Mouse (Mus musculus): ENCODE data around the gene Apol9b. TPM values are rescaled to one million over a fixed set of nuclear protein-coding genes. Genes with fewer than 3 reads are reported as not detected.

Gene Apol9b
- polyA plus RNA-seq, 1 experiment from 2014 or later: 0.45 TPM

GRCm38 (mm10) chr15:77773099-77773915 lies 44.5 kb downstream of the Apol9b start:
- H3K36me3 ChIP-seq (ENCODE audit: control insufficient read depth, insufficient read depth, low read length): peaks cover 81% of the 10 kb centered on the region
- peak; percentile 16; the same call in 1 of the 2 replicates for ATAC-seq (ENCODE audit: low FRiP score, low TSS enrichment)
- no peak overlapping the region for H3K9ac ChIP-seq (ENCODE audit: low read length)
- no peaks in the 10 kb centered on the region for H3K4me1 ChIP-seq (replicated peaks; ENCODE audit: control insufficient read depth, insufficient read depth)
- WGBS: 70% methylated on average over 19 of the region's 19 CpGs
- no peaks in the 10 kb centered on the region for H3K27me3 ChIP-seq (ENCODE audit: control insufficient read depth, insufficient read depth, low read length)
- DNase-seq (ENCODE audit: low spot score): no peak
- H3K27ac ChIP-seq (replicated peaks): no peak overlapping the region
- TF ChIP-seq CTCF (IDR thresholded peaks at IDR 0.05; ENCODE audit: low read depth): no peak
- TF ChIP-seq EP300 (optimal IDR thresholded peaks at IDR 0.05): no peak
- H3K4me3 ChIP-seq (ENCODE audit: low read depth, low read length): no peak overlapping the region
- no peak overlapping the region for H3K4me2 ChIP-seq (replicated peaks; ENCODE audit: low read depth)
- no peaks in the 10 kb centered on the region for H3K9me3 ChIP-seq (ENCODE audit: control insufficient read depth, low read length)

- H3K4me1 ChIP-seq (replicated peaks; ENCODE audit: control insufficient read depth, insufficient read depth): no peaks in the 10 kb centered on the region
- H3K4me3 ChIP-seq (ENCODE audit: low read depth, low read length): no peak overlapping the region
- H3K27ac ChIP-seq (replicated peaks): no peak overlapping the region
- WGBS: 96% methylated on average over 10 of the region's 10 CpGs
- H3K9me3 ChIP-seq (ENCODE audit: control insufficient read depth, low read length): no peaks in the 10 kb centered on the region
- ATAC-seq (ENCODE audit: low FRiP score, low TSS enrichment) (no peak), DNase-seq (ENCODE audit: low spot score) (no peak)
- no peaks in the 10 kb centered on the region for H3K27me3 ChIP-seq (ENCODE audit: control insufficient read depth, insufficient read depth, low read length)
- TF ChIP-seq CTCF (IDR thresholded peaks at IDR 0.05; ENCODE audit: low read depth) (no peak), EP300 (optimal IDR thresholded peaks at IDR 0.05) (no peak)
- no peak overlapping the region for H3K9ac ChIP-seq (ENCODE audit: low read length)
- H3K36me3 ChIP-seq (ENCODE audit: control insufficient read depth, insufficient read depth, low read length): peaks cover 80% of the 10 kb centered on the region
- no peak overlapping the region for H3K4me2 ChIP-seq (replicated peaks; ENCODE audit: low read depth)
Observed at GRCm38 (mm10) chr15:77774303-77774702, 45.5 kb downstream of the Apol9b start.

GRCm38 (mm10) chr15:77775186-77775963 lies 46.5 kb downstream of the Apol9b start:
- 67% methylated on average over 20 of the region's 20 CpGs for WGBS
- H3K9ac ChIP-seq (ENCODE audit: low read length): no peak overlapping the region
- DNase-seq (ENCODE audit: low spot score) (peak; percentile 86), ATAC-seq (ENCODE audit: low FRiP score, low TSS enrichment) (peak; percentile 53; the same call in 1 of the 2 replicates)
- H3K4me1 ChIP-seq (replicated peaks; ENCODE audit: control insufficient read depth, insufficient read depth): no peaks in the 10 kb centered on the region
- no peaks in the 10 kb centered on the region for H3K27me3 ChIP-seq (ENCODE audit: control insufficient read depth, insufficient read depth, low read length)
- peaks cover 80% of the 10 kb centered on the region for H3K36me3 ChIP-seq (ENCODE audit: control insufficient read depth, insufficient read depth, low read length)
- no peaks in the 10 kb centered on the region for H3K9me3 ChIP-seq (ENCODE audit: control insufficient read depth, low read length)
- no peak overlapping the region for H3K27ac ChIP-seq (replicated peaks)
- no peak overlapping the region for H3K4me3 ChIP-seq (ENCODE audit: low read depth, low read length)
- TF ChIP-seq EP300 (optimal IDR thresholded peaks at IDR 0.05): no peak
- peak; percentile 98 for TF ChIP-seq CTCF (IDR thresholded peaks at IDR 0.05; ENCODE audit: low read depth)
- no peak overlapping the region for H3K4me2 ChIP-seq (replicated peaks; ENCODE audit: low read depth)

- ATAC-seq (ENCODE audit: low FRiP score, low TSS enrichment): peak; percentile 32; the same call in 1 of the 2 replicates
- no peak overlapping the region for H3K4me3 ChIP-seq (ENCODE audit: low read depth, low read length)
- WGBS: 72% methylated on average over 11 of the region's 11 CpGs
- no peak overlapping the region for H3K27ac ChIP-seq (replicated peaks)
- peaks cover 84% of the 10 kb centered on the region for H3K36me3 ChIP-seq (ENCODE audit: control insufficient read depth, insufficient read depth, low read length)
- no peaks in the 10 kb centered on the region for H3K4me1 ChIP-seq (replicated peaks; ENCODE audit: control insufficient read depth, insufficient read depth)
- peak; percentile 78 for TF ChIP-seq CTCF (IDR thresholded peaks at IDR 0.05; ENCODE audit: low read depth)
- no peak for TF ChIP-seq EP300 (optimal IDR thresholded peaks at IDR 0.05)
- no peak overlapping the region for H3K4me2 ChIP-seq (replicated peaks; ENCODE audit: low read depth)
- no peaks in the 10 kb centered on the region for H3K27me3 ChIP-seq (ENCODE audit: control insufficient read depth, insufficient read depth, low read length)
- no peaks in the 10 kb centered on the region for H3K9me3 ChIP-seq (ENCODE audit: control insufficient read depth, low read length)
- H3K9ac ChIP-seq (ENCODE audit: low read length): no peak overlapping the region
- peak; percentile 62 for DNase-seq (ENCODE audit: low spot score)
Observed at GRCm38 (mm10) chr15:77782449-77783014, 53.7 kb downstream of the Apol9b start.

- Histone ChIP-seq H3K27ac (replicated peaks) (no peak overlapping the region), H3K9me3 (ENCODE audit: control insufficient read depth, low read length) (no peaks in the 10 kb centered on the region), H3K9ac (ENCODE audit: low read length) (no peak overlapping the region), H3K27me3 (ENCODE audit: control insufficient read depth, insufficient read depth, low read length) (no peaks in the 10 kb centered on the region), H3K4me1 (replicated peaks; ENCODE audit: control insufficient read depth, insufficient read depth) (no peaks in the 10 kb centered on the region), H3K4me3 (ENCODE audit: low read depth, low read length) (no peak overlapping the region), H3K4me2 (replicated peaks; ENCODE audit: low read depth) (no peak overlapping the region), H3K36me3 (ENCODE audit: control insufficient read depth, insufficient read depth, low read length) (peaks cover 87% of the 10 kb centered on the region)
- DNase-seq (ENCODE audit: low spot score): no peak
- WGBS: 70% methylated on average over 22 of the region's 22 CpGs
- TF ChIP-seq CTCF (IDR thresholded peaks at IDR 0.05; ENCODE audit: low read depth) (no peak), EP300 (optimal IDR thresholded peaks at IDR 0.05) (no peak)
- no peak for ATAC-seq (ENCODE audit: low FRiP score, low TSS enrichment)
Observed at GRCm38 (mm10) chr15:77784039-77784824, 55.4 kb downstream of the Apol9b start.

All from stomach, postnatal 0 days (tissue).